Mouse (Mus musculus) kidney, postnatal 10 days (tissue): ENCODE results near the gene Ganab.
"Not testable (repeated sequence)": the region's sequence is repeated elsewhere in the genome, so short reads cannot be mapped to it uniquely, and the experiment has no call there.

Experiments used
- DNase-seq: peaks from one replicate; pipeline ENCODE4 v3.0.0; 2021; ENCODE audit warnings: mixed read lengths

Gene Ganab

GRCm38 (mm10) chr19:8888511-8889385, 9.1 kb upstream of the Ganab start, which contains the start of the genes 1810009A15Rik and Gm49416:
Gene 1810009A15Rik (plus strand): TSS chr19:8888853.
Gene Gm49416 (plus strand): TSS chr19:8888926.
- DNase-seq = peak; percentile 97

- peak; percentile 89 for DNase-seq
Observed at GRCm38 (mm10) chr19:8892829-8893766, 4.8 kb upstream of the Ganab start, which contains the start of gene Ints5. Gene Ints5 (plus strand): TSS chr19:8893005.

GRCm38 (mm10) chr19:8895397-8895960, 2.4 kb upstream of the Ganab start:
- no peak for DNase-seq

GRCm38 (mm10) chr19:8896231-8896630, 1.6 kb upstream of the Ganab start:
- not testable (repeated sequence) for DNase-seq

GRCm38 (mm10) chr19:8897211-8897864, 533 bp upstream of the Ganab start:
- DNase-seq = peak; percentile 74

GRCm38 (mm10) chr19:8898576-8898975, 705 bp downstream of the Ganab start:
- DNase-seq = no peak

- peak; percentile 59 for DNase-seq
Observed at GRCm38 (mm10) chr19:8899079-8899478, 1.2 kb downstream of the Ganab start.

GRCm38 (mm10) chr19:8903412-8903811, 5.5 kb downstream of the Ganab start:
- DNase-seq = no peak

GRCm38 (mm10) chr19:8908531-8908930, 10.7 kb downstream of the Ganab start:
- DNase-seq = no peak

- no peak for DNase-seq
Observed at GRCm38 (mm10) chr19:8911810-8912209, 13.9 kb downstream of the Ganab start.

- DNase-seq = no peak
Observed at GRCm38 (mm10) chr19:8914212-8914611, 16.3 kb downstream of the Ganab start.

GRCm38 (mm10) chr19:8919000-8919399, 21.1 kb downstream of the Ganab start:
- DNase-seq = no peak

GRCm38 (mm10) chr19:8919684-8920072, 21.8 kb downstream of the Ganab start:
- DNase-seq = no peak

GRCm38 (mm10) chr19:8920073-8920736, 22.3 kb downstream of the Ganab start, which contains the start of gene B3gat3:
Gene B3gat3 (plus strand): TSS chr19:8920374.
- DNase-seq = peak; percentile 97

GRCm38 (mm10) chr19:8920836-8921291, 23.0 kb downstream of the Ganab start:
- DNase-seq = peak; percentile 58

- no peak for DNase-seq
Observed at GRCm38 (mm10) chr19:8921741-8922140, 23.9 kb downstream of the Ganab start.

GRCm38 (mm10) chr19:8926766-8927165, 28.9 kb downstream of the Ganab start:
- DNase-seq = no peak

GRCm38 (mm10) chr19:8927891-8928525, 30.1 kb downstream of the Ganab start:
- DNase-seq = no peak

- DNase-seq = no peak
Observed at GRCm38 (mm10) chr19:8928689-8929223, 30.9 kb downstream of the Ganab start.

GRCm38 (mm10) chr19:8929224-8930088, 31.6 kb downstream of the Ganab start, which contains the start of the genes Rom1 and Eml3:
Gene Rom1 (minus strand): TSS chr19:8929356.
Gene Eml3 (plus strand): TSS chr19:8929552.
- peak; percentile 93 for DNase-seq
